Mouse (Mus musculus): Measurements from ENCODE around the gene Ccin.

GRCm38 (mm10) chr4:43993072-43993471 lies 9.8 kb downstream of the Ccin start:
- TF ChIP-seq CTCF (IDR thresholded peaks at IDR 0.05) (no peak), EP300 (IDR thresholded peaks at IDR 0.05) (no peak)
